Mouse (Mus musculus): ENCODE measurements at regions not wholly inside any gene's neighbourhood (a gene's known extent, or its start where the extent isn't known, plus 50 kb on each side); places are given as distances from the start of the nearest gene placed in this dataset.

- ATAC-seq (replicated peaks; ENCODE audit: low read depth, poor library complexity, severe bottlenecking) = no peak
Measured at GRCm38 (mm10) chr6:52476907-52477306, 163.3 kb downstream of the Hibadh start.

GRCm38 (mm10) chr6:52477380-52477779, 162.8 kb downstream of the Hibadh start:
- peak; percentile 96 for ATAC-seq (replicated peaks; ENCODE audit: low read depth, poor library complexity, severe bottlenecking)

- no peak for ATAC-seq (replicated peaks; ENCODE audit: low read depth, poor library complexity, severe bottlenecking)
Measured at GRCm38 (mm10) chr6:52478624-52479023, 161.6 kb downstream of the Hibadh start.

- no peak for ATAC-seq (replicated peaks; ENCODE audit: low read depth, poor library complexity, severe bottlenecking)
Measured at GRCm38 (mm10) chr6:52479200-52479599, 161.0 kb downstream of the Hibadh start.

- no peak for ATAC-seq (replicated peaks; ENCODE audit: low read depth, poor library complexity, severe bottlenecking)
Measured at GRCm38 (mm10) chr6:52481975-52482374, 158.2 kb downstream of the Hibadh start.

GRCm38 (mm10) chr6:52486146-52486545, 154.0 kb downstream of the Hibadh start:
- 0 out of 2 replicates have a peak, but pooled peaks have one; percentile 39 for ATAC-seq (replicated peaks; ENCODE audit: low read depth, poor library complexity, severe bottlenecking)

GRCm38 (mm10) chr6:52486655-52487054, 153.5 kb downstream of the Hibadh start:
- ATAC-seq (replicated peaks; ENCODE audit: low read depth, poor library complexity, severe bottlenecking) = no peak

GRCm38 (mm10) chr6:52487861-52488260, 152.3 kb downstream of the Hibadh start:
- no peak for ATAC-seq (replicated peaks; ENCODE audit: low read depth, poor library complexity, severe bottlenecking)

GRCm38 (mm10) chr6:52490264-52490775, 149.9 kb downstream of the Hibadh start:
- no peak for ATAC-seq (replicated peaks; ENCODE audit: low read depth, poor library complexity, severe bottlenecking)

GRCm38 (mm10) chr6:52495301-52495700, 144.9 kb downstream of the Hibadh start:
- ATAC-seq (replicated peaks; ENCODE audit: low read depth, poor library complexity, severe bottlenecking) = no peak

- ATAC-seq (replicated peaks; ENCODE audit: low read depth, poor library complexity, severe bottlenecking) = no peak
Measured at GRCm38 (mm10) chr6:52495855-52496254, 144.3 kb downstream of the Hibadh start.
